Mouse (Mus musculus) C2C12 (cell line): ENCODE measurements around the gene Itgb3bp.

ENCODE experiments used
- CEBPB ChIP-seq: IDR thresholded peaks from one replicate; pipeline ENCODE4 v1.6.1; 2011; ENCODE audit warnings: low read depth, mild to moderate bottlenecking, control low read depth, moderate library complexity
- CTCF ChIP-seq: IDR thresholded peaks from one replicate; pipeline ENCODE4 v1.5.1; 2011; ENCODE audit not compliant: control insufficient read depth, insufficient read depth, insufficient read length
- MAX ChIP-seq: IDR thresholded peaks from one replicate; pipeline ENCODE4 v1.6.1; 2011; ENCODE audit warnings: mild to moderate bottlenecking, control low read depth
- MYOD1 ChIP-seq: IDR thresholded peaks from one replicate; pipeline ENCODE4 v1.6.1; 2011; ENCODE audit warnings: low read depth; ENCODE audit not compliant: control insufficient read depth, insufficient read length
- MYOG ChIP-seq: IDR thresholded peaks from one replicate; pipeline ENCODE4 v1.6.1; 2011; ENCODE audit not compliant: control insufficient read depth, insufficient read length; ENCODE audit errors: extremely low read depth
- USF1 ChIP-seq: IDR thresholded peaks from one replicate; pipeline ENCODE4 v1.6.1; 2011; ENCODE audit warnings: low read depth, mild to moderate bottlenecking, control low read depth, moderate library complexity

DNA sequence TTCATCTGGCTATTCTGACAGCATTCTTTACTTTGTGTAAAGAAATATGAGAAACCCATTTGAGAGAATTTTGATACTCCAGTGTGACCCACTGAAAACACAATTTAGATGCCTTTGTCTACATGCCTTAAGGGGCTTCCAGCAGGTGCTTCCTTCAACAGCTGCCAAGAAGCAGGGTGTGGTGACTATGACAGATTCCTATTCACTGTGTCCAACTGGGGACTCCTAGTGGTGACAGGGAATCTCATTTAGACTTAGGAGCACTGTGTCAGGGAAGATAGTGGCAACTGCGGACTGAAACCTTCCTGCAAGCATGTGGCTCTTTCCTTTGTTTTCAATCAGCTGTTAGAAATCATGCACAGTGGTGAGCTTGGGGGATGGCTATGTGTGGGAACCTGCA is 162.9 kb downstream of the Itgb3bp start:
- TF ChIP-seq CTCF (no peak), MYOG (no peak), USF1 (no peak), MAX (no peak), CEBPB (no peak), MYOD1 (no peak)
